In genomic region chr7:128048819-128049218, GRCm38 (mm10) we compare ENCODE assay signal across 21 mouse cellular contexts. TPM values are rescaled to one million over a fixed set of nuclear protein-coding genes. Genes with fewer than 3 reads are reported as not detected.
DNase-seq lines count a peak whose midpoint lies in the region; ATAC-seq and TF ChIP-seq lines count a peak whose summit lies in the region.
"Had no signal": no experiment of that assay in that cellular context is flagged by ENCODE, and none has a peak within 500 bp of the region (broad histone marks: within the 10 kb centered on the region; RNA-seq: fewer than 3 reads in every experiment).

No protein-coding gene starts in this region.

- no peak overlapping the region for H3K9ac ChIP-seq in forebrain, embryonic 13.5 days
- H3K9ac ChIP-seq: limb, embryonic 12.5 days; lung, embryonic 15.5 days; neural tube, embryonic 15.5 days had no signal

- peak overlapping the region; percentile 68 for H3K27ac ChIP-seq in small intestine, adult 2 months (ENCODE audit: insufficient read depth, low read depth, low read length)
- no peak overlapping the region for H3K27ac ChIP-seq in forebrain, embryonic 13.5 days
- H3K27ac ChIP-seq: heart, embryonic 10.5 days; limb, embryonic 12.5 days; lung, embryonic 15.5 days; neural tube, embryonic 15.5 days had no signal

- peak; percentile 94 for DNase-seq in heart, adult 11 months
- no peak for DNase-seq in heart, postnatal 10 days
- DNase-seq in lung, postnatal 36 days: peak; percentile 22
- DNase-seq in lung, postnatal 10 days: no peak
- DNase-seq in induced T-regulatory cell, adult 2 months (ENCODE audit: low read depth): peak; percentile 72
- DNase-seq in urinary bladder, postnatal 14 days (ENCODE audit: low spot score): no peak
- DNase-seq: adrenal gland, postnatal 36 days; cerebellum, adult 18-20 months; gastrocnemius, postnatal 10 days; heart, postnatal 36 days; kidney, postnatal 10 days; layer of hippocampus, postnatal 36 days; thymus, postnatal 4 days had no signal

- H3K9me3 ChIP-seq in forebrain, embryonic 13.5 days (replicated peaks): no peaks in the 10 kb centered on the region
- H3K9me3 ChIP-seq: heart, embryonic 10.5 days; limb, embryonic 12.5 days; lung, embryonic 15.5 days; neural tube, embryonic 15.5 days had no signal

- no peak overlapping the region for H3K4me3 ChIP-seq in small intestine, adult 2 months (ENCODE audit: low read depth, low read length)
- H3K4me3 ChIP-seq in forebrain, embryonic 13.5 days: no peak overlapping the region
- H3K4me3 ChIP-seq: heart, embryonic 10.5 days; limb, embryonic 12.5 days; lung, embryonic 15.5 days; neural tube, embryonic 15.5 days had no signal

- peaks cover 23% of the 10 kb centered on the region; the same call in 1 of the 2 replicates for H3K4me1 ChIP-seq in small intestine, adult 2 months (ENCODE audit: control insufficient read depth, insufficient read depth, insufficient read length, low read length)
- no peaks in the 10 kb centered on the region for H3K4me1 ChIP-seq in forebrain, embryonic 13.5 days
- H3K4me1 ChIP-seq: heart, embryonic 10.5 days; limb, embryonic 12.5 days; lung, embryonic 15.5 days; neural tube, embryonic 15.5 days had no signal

- H3K4me2 ChIP-seq in forebrain, embryonic 13.5 days: no peak overlapping the region
- H3K4me2 ChIP-seq: limb, embryonic 12.5 days; lung, embryonic 15.5 days; neural tube, embryonic 15.5 days had no signal

- no peak for ATAC-seq in forebrain, embryonic 13.5 days
- ATAC-seq: forebrain, embryonic 16.5 days had no signal

- WGBS in small intestine, adult 2 months: 56% methylated on average over 4 of the region's 4 CpGs
- WGBS in forebrain, embryonic 13.5 days: 98% methylated on average over 4 of the region's 4 CpGs

- no peak for TF ChIP-seq POLR2A in small intestine, adult 2 months (IDR thresholded peaks at IDR 0.05; ENCODE audit: low read depth, low read length)

- TF ChIP-seq CTCF in small intestine, adult 2 months (IDR thresholded peaks at IDR 0.05; ENCODE audit: extremely low read depth, insufficient read length, insufficient replicate concordance, low read depth, low read length): no peak

- no peaks in the 10 kb centered on the region for H3K36me3 ChIP-seq in small intestine, adult 2 months (ENCODE audit: control insufficient read depth, insufficient read depth, low read length)
- H3K36me3 ChIP-seq in forebrain, embryonic 13.5 days (ENCODE audit: poor library complexity, severe bottlenecking): no peaks in the 10 kb centered on the region
- H3K36me3 ChIP-seq: heart, embryonic 10.5 days; limb, embryonic 12.5 days; lung, embryonic 15.5 days; neural tube, embryonic 15.5 days had no signal

- intact Hi-C loops in heart, postnatal 10 days (cut with DNase I): no loop called here

- no peaks in the 10 kb centered on the region for H3K27me3 ChIP-seq in small intestine, adult 2 months (ENCODE audit: control insufficient read depth, insufficient read depth, low read length)
- H3K27me3 ChIP-seq in forebrain, embryonic 13.5 days: no peaks in the 10 kb centered on the region
- H3K27me3 ChIP-seq: limb, embryonic 12.5 days; lung, embryonic 15.5 days; neural tube, embryonic 15.5 days had no signal

RNA-seq across cellular contexts. Expression of gene Itgam, which starts 13.6 kb away (rescaled TPM):
- 1 to 10 TPM; 2.5 to 3.9 TPM for total RNA-seq in heart, postnatal 10 days (2021)
- 3.1 and 3.3 TPM in 2 replicates for polyA plus RNA-seq in small intestine, adult 2 months (2012; rRNA removed)
- polyA plus RNA-seq in forebrain, embryonic 13.5 days (2015; fragmentation: Nextera tagmentation; extraction: Ambion mirVana): 0.36 and 0.40 TPM in 2 replicates

RNA-seq across cellular contexts. Expression of gene Gm49368, which starts 13.7 kb away (rescaled TPM):
- not detected for total RNA-seq in heart, postnatal 10 days (2021)
- polyA plus RNA-seq in small intestine, adult 2 months (2012; rRNA removed): 0.05 and 0.09 TPM in 2 replicates
- not detected in 2 replicates for polyA plus RNA-seq in forebrain, embryonic 13.5 days (2015; fragmentation: Nextera tagmentation; extraction: Ambion mirVana)
- total RNA-seq: adrenal gland, postnatal 36 days; gastrocnemius, postnatal 10 days; heart, postnatal 36 days; layer of hippocampus, postnatal 36 days had no signal
- polyA plus RNA-seq: forebrain, embryonic 16.5 days; heart, embryonic 10.5 days; limb, embryonic 12.5 days; lung, embryonic 15.5 days; neural tube, embryonic 15.5 days; stomach, embryonic 14.5 days had no signal

RNA-seq across cellular contexts. Expression of gene Trim72, which starts 45.1 kb away (rescaled TPM):
- 100 to 1,000 TPM; 144 to 159 TPM for total RNA-seq in heart, postnatal 10 days (2021)
- polyA plus RNA-seq in small intestine, adult 2 months (2012; rRNA removed): 7.4 and 8.8 TPM in 2 replicates
- not detected in 2 replicates for polyA plus RNA-seq in forebrain, embryonic 13.5 days (2015; fragmentation: Nextera tagmentation; extraction: Ambion mirVana)
- polyA plus RNA-seq: forebrain, embryonic 16.5 days had no signal

RNA-seq across cellular contexts. Expression of gene Pycard, which starts 55.2 kb away (rescaled TPM):
- total RNA-seq in heart, postnatal 10 days (2021): 10 to 100 TPM; 14.2 to 21.0 TPM
- 602 and 952 TPM in 2 replicates for polyA plus RNA-seq in small intestine, adult 2 months (2012; rRNA removed)
- polyA plus RNA-seq in forebrain, embryonic 13.5 days (2015; fragmentation: Nextera tagmentation; extraction: Ambion mirVana): 3.2 and 3.9 TPM in 2 replicates

Comparison
In these comparisons a context has a peak if more than half of its experiments do, and no peak if none do; other contexts are left out.
1. DNase-seq: peak in heart, adult 11 months (single experiment), lung, postnatal 36 days (single experiment) and induced T-regulatory cell, adult 2 months (single experiment); none in heart, postnatal 10 days (0 of 2), lung, postnatal 10 days (single experiment) and urinary bladder, postnatal 14 days (single experiment).